Mouse (Mus musculus): Measurements from ENCODE around the gene Anxa2.

DNA sequence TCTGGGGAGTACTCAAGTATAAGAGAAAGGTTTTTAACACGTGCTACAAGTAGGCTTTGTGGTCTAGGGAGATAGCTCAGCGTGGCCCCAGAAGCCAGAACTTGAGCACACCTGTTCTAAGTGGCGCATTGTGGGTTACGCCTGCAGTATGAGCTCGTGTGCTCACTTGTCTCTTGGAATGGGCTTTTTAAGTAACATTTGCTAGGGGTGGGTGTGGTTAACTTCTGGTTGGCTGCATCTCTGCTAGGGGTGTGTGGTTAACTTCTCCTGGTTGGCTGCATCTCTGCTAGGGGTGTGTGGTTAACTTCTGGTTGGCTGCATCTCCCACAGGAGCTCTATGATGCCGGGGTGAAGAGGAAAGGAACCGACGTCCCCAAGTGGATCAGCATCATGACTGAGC is 32.7 kb downstream of the Anxa2 start:
- TF ChIP-seq POLR2A (IDR thresholded peaks at IDR 0.05; ENCODE audit: insufficient read depth, low read depth, low read length) (no peak), CTCF (IDR thresholded peaks at IDR 0.05; ENCODE audit: insufficient read depth, low read depth, low read length) (no peak)

Data from olfactory bulb, adult 2 months (tissue).